Mouse (Mus musculus) adrenal gland, postnatal 10 days (tissue): ENCODE data around the gene B4galnt4. TPM values are rescaled to one million over a fixed set of nuclear protein-coding genes. Genes with fewer than 3 reads are reported as not detected.

Experiments used
- DNase-seq: peaks from one replicate; pipeline ENCODE4 v3.0.0; 2021; ENCODE audit warnings: mixed read lengths
- total RNA-seq, 2 experiments: library from RNA; stranded (reverse); gene quantifications; 2 replicates each; pipeline ENCODE4 v1.2.3; 2021

The B4galnt4 gene
- total RNA-seq, 2 experiments from 2014 or later: 2.0 to 5.1 TPM

GRCm38 (mm10) chr7:141072017-141072745 lies 11.3 kb downstream of the B4galnt4 start:
- no peak for DNase-seq

- DNase-seq: no peak
Measured at GRCm38 (mm10) chr7:141073782-141074181, 12.9 kb downstream of the B4galnt4 start.

GRCm38 (mm10) chr7:141077841-141078240 lies 16.9 kb downstream of the B4galnt4 start, which contains the start of gene Pkp3:
Gene Pkp3 (plus strand): TSS chr7:141078218.
- no peak for DNase-seq

GRCm38 (mm10) chr7:141078876-141079275 lies 18.0 kb downstream of the B4galnt4 start:
- DNase-seq: no peak

GRCm38 (mm10) chr7:141079481-141080449 lies 18.9 kb downstream of the B4galnt4 start:
- no peak for DNase-seq

DNA sequence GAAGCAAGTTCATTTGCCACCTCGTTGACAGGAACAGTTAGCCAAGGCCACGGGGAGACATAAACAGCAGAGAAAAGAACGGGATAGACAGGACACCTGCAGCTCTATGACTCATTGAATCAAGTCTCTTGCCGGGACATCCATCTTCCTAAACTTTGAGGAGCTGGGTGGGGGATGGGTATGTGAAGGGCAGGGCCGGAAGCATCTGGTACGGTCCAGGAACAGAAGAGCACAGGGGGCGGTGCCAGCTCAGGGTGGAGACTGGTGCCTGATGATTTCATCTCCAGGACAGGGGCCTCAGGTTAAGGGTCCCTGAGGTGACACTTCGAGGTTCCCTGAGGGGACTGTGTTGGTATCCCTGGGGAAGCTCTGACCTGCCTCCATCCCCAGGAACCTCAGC lies 27.0 kb downstream of the B4galnt4 start:
- DNase-seq: no peak

GRCm38 (mm10) chr7:141088473-141088872 lies 27.6 kb downstream of the B4galnt4 start:
- no peak for DNase-seq

DNA sequence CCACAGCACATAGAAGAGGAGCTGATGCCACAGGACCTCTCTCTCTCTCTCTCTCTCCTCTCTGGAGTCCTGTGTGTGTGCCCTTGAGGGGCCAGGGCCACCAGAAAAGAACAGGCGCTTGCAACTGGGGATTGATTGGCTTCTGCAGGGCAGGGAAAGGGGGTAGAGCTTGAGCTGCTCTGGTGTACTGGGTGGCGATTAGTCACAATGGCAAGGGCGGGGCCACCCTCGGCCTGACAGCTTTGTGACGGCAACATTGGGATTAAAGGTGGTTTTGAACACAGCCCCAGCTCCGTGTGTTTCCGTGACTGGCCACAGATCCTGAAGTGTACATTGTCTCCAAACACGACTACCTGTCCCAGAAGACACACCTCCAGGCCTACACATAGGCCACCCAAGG lies 29.3 kb downstream of the B4galnt4 start:
- DNase-seq: no peak

DNA sequence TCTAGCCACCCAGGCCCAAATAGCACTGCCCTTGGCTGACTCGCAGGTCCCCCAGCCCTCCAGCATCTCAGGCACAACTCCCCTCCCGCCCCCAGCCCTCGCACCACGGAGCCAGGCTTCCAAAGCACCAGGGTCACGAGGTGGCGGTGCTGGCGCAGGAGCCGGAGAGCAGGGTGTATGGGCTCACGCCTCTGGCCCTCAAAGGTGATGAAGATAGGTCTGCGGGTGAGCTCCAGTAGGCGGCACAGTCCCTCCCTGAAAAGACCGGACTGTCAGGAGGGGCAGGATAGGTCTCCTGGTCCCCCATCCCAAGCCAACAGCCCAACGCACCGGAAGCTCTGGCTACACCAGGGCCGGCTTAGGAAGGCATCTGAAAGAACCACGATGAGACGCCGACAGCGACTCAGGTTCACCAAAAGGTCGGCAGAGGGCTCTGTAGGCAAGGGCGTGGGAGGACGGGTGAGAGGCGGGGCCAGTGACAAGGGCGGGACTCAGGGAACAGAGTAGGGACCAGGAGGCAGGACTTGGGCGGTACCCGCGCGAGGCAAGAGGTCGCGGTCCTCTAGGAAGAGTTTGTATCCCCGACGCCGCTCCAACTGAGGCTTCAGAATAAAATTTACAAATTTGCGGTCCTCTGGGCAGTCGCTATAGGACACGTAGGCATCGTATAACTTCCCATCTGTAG lies 31.3 kb downstream of the B4galnt4 start:
- peak; percentile 91 for DNase-seq

DNA sequence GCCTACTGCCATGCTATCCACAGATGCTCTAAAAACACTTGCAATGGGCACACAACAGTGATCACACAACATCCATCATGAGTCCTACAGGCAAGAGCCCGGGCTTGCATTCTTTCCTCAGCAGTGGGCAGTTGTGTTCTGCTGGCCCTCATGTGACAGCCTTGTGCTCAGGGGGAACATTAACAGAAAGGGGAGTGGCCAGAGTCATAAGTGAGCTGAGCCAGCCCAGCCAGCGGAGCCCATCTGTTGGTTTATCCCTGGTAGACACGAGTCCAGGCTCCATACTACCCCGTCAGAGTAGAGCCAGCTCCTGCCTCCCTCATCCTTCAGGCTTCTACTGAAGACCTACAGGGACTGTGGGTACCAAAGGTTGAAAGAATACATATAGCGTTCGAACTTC lies 33.0 kb downstream of the B4galnt4 start:
- DNase-seq: no peak

GRCm38 (mm10) chr7:141094487-141095205 lies 33.7 kb downstream of the B4galnt4 start:
- no peak for DNase-seq

- no peak for DNase-seq
Measured at GRCm38 (mm10) chr7:141096021-141096420, 35.1 kb downstream of the B4galnt4 start.

DNA sequence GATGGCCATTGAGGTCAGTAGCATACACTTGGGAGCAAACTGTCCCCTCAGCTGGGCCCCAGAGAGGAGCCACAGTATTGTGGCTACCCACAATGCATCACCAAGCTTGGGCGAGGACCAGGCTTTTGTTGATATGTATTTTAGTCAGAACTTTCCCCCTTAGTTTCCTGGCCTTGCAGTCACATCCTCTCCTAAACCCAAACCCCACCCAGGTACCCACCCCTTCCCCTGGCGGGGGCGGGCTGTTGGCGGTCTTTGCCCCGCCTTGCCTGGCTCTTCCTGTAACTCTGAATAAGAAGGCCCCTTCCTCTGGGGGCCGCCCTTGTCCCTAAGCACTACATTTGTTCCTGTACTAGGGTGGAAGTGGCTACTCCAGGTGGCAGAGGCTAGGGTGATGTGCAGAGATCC lies 35.7 kb downstream of the B4galnt4 start:
- DNase-seq: peak; percentile 67

- DNase-seq: no peak
Measured at GRCm38 (mm10) chr7:141097177-141097576, 36.3 kb downstream of the B4galnt4 start.

DNA sequence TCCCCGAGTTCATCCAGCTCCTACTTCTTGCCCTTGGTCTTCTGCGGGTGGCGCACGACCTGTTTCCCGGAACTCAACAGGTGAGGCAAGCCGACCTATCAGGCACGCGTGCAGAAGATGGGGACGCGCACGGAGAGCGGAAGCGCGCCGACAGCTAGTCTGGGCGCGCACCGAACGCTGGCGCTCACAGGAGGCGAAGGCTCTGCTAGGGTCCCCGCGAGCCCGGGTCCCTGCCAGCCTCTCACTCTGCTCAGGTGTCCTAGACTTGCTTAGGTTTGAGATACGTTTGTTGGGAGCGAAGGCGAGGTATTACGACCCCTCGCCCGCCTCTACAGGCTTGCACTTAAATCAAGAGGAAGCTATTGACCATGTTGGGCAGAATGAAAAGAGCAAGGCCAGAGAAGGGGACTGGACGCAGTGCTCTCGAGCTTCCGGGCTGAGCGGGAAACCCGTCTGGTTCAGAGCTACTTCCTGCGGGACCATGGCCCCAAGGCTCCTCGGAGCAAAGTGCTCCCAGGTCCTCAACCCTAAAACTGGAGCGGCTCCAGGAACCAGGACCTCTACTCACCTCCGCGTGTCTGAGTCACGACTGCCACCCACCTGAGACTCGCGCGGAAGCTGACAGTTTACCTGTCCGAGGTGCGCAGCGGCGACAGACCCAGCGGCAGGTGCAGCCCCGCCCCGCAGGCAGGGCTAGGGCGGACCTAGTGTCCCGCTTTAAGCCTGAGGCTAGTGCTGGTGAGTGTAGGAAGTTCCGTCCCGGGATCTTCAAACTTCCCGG lies 39.2 kb downstream of the B4galnt4 start, which contains the start of gene Sigirr:
Gene Sigirr (minus strand): TSS at position 662 of the 781 bp plus-strand sequence.
- DNase-seq: peak; percentile 32

GRCm38 (mm10) chr7:141103161-141103560 lies 42.3 kb downstream of the B4galnt4 start:
- DNase-seq: no peak

DNA sequence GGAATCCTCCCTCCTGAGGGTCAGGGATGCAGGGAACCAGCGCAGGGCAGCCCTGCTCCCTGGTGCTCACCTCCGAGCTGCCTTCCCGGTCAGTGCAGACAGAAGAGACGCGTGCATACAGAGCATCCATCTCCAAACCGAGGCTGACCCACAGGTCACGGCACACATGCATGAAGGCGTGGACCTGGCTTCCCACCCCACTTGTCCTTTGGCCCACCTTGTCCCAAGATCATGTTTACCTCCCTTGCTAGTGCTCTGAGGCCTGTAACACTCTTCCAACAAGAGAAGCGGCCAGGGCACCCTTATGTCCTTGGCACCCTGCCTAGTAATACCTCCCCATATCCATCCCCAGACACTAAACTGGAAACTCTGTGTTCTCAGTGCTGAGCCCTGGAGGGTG lies 55.0 kb downstream of the B4galnt4 start:
- no peak for DNase-seq

- no peak for DNase-seq
Measured at GRCm38 (mm10) chr7:141117636-141118035, 56.7 kb downstream of the B4galnt4 start, which contains the start of gene Ano9. Gene Ano9 (minus strand): TSS chr7:141117806.

- no peak for DNase-seq
Measured at GRCm38 (mm10) chr7:141119487-141119886, 58.6 kb downstream of the B4galnt4 start.

- DNase-seq: no peak
Measured at GRCm38 (mm10) chr7:141120605-141121004, 59.7 kb downstream of the B4galnt4 start.

GRCm38 (mm10) chr7:141121051-141121531 lies 60.2 kb downstream of the B4galnt4 start:
- peak; percentile 61 for DNase-seq
